Mouse (Mus musculus) limb, embryonic 14.5 days (tissue): ENCODE data around the gene Vps50. TPM values are rescaled to one million over a fixed set of nuclear protein-coding genes. Genes with fewer than 3 reads are reported as not detected.

ENCODE experiments used
- ATAC-seq: fragments of 200-750 bp; cut with Nextera tagmentation; 2 replicates; pipeline ENCODE4 v1.8.0; 2017; ENCODE audit warnings: low read depth, moderate number of reproducible peaks, moderate TSS enrichment; ENCODE audit not compliant: low FRiP score
- DNase-seq: peaks from one replicate; pipeline ENCODE4 v3.0.0-alpha.2; 2015; ENCODE audit warnings: low spot score
- H3K27ac ChIP-seq: fragments of 300-500 bp; sonication (generic); replicated peaks from 2 replicates; pipeline ENCODE4 v1.5.1; 2014; ENCODE audit warnings: low read depth, mild to moderate bottlenecking, low read length, moderate library complexity, mixed read lengths
- H3K27me3 ChIP-seq: fragments of 300-500 bp; sonication (generic); 2 replicates; pipeline ENCODE4 v1.6.1; 2014; ENCODE audit warnings: low read length, mixed read lengths; ENCODE audit not compliant: control insufficient read depth, insufficient read depth
- H3K36me3 ChIP-seq: fragments of 300-500 bp; sonication (generic); 2 replicates; pipeline ENCODE4 v1.6.1; 2014; ENCODE audit warnings: mild to moderate bottlenecking, low read length, moderate library complexity, mixed read lengths; ENCODE audit not compliant: control insufficient read depth, insufficient read depth
- H3K4me1 ChIP-seq: fragments of 300-500 bp; sonication (generic); 2 replicates; pipeline ENCODE4 v1.6.1; 2014; ENCODE audit warnings: antibody characterized with exemption, low read length, mixed read lengths; ENCODE audit not compliant: control insufficient read depth, insufficient read depth
- H3K4me2 ChIP-seq: fragments of 300-500 bp; sonication (generic); replicated peaks from 2 replicates; pipeline ENCODE4 v1.6.1; 2014; ENCODE audit warnings: low read depth, mild to moderate bottlenecking, low read length, moderate library complexity; ENCODE audit not compliant: severe bottlenecking
- H3K4me3 ChIP-seq: fragments of 300-500 bp; sonication (generic); replicated peaks from 2 replicates; pipeline ENCODE4 v1.5.1; 2014; ENCODE audit warnings: low read length
- H3K9ac ChIP-seq: fragments of 300-500 bp; sonication (generic); 2 replicates; pipeline ENCODE4 v1.6.1; 2014; ENCODE audit warnings: mild to moderate bottlenecking, low read depth, low read length, moderate library complexity; ENCODE audit not compliant: severe bottlenecking
- H3K9me3 ChIP-seq: fragments of 300-500 bp; sonication (generic); 2 replicates; pipeline ENCODE4 v1.6.1; 2016; ENCODE audit warnings: low read length; ENCODE audit not compliant: control insufficient read depth
- POLR2A ChIP-seq: fragments of 200-500 bp; IDR thresholded peaks from 2 replicates; pipeline ENCODE4 v1.8.0; 2012; ENCODE audit warnings: inconsistent platforms, mild to moderate bottlenecking, moderate library complexity, borderline replicate concordance; ENCODE audit not compliant: insufficient read depth, insufficient read length; ENCODE audit errors: extremely low read depth
- WGBS: fragments of 180-500 bp; shearing (Covaris S2); extraction: QIAGEN DNeasy Blood & Tissue Kit; methylation state at CpG from one replicate; pipeline ENCODE4 v1.1.7; 2014; 5-methylcytosine and 5-hydroxymethylcytosine counted together
- polyA plus RNA-seq, 2 experiments: library from polyadenylated mRNA; depleted of rRNA in 1 of 2; stranded (reverse) in 1 of 2; unstranded in 1 of 2; fragments of >200 nt; fragmentation: Nextera tagmentation in 1 of 2; extraction: Ambion mirVana in 1 of 2; gene quantifications; 2 replicates each; pipeline versions ENCODE4 v1.2.1 to v1.2.3; 2012 to 2014

The Vps50 gene
- polyA plus RNA-seq (2012; rRNA removed) (14.2 and 15.5 TPM in 2 replicates), polyA plus RNA-seq (2014; fragmentation: Nextera tagmentation; extraction: Ambion mirVana) (27.9 and 32.6 TPM in 2 replicates)

DNA sequence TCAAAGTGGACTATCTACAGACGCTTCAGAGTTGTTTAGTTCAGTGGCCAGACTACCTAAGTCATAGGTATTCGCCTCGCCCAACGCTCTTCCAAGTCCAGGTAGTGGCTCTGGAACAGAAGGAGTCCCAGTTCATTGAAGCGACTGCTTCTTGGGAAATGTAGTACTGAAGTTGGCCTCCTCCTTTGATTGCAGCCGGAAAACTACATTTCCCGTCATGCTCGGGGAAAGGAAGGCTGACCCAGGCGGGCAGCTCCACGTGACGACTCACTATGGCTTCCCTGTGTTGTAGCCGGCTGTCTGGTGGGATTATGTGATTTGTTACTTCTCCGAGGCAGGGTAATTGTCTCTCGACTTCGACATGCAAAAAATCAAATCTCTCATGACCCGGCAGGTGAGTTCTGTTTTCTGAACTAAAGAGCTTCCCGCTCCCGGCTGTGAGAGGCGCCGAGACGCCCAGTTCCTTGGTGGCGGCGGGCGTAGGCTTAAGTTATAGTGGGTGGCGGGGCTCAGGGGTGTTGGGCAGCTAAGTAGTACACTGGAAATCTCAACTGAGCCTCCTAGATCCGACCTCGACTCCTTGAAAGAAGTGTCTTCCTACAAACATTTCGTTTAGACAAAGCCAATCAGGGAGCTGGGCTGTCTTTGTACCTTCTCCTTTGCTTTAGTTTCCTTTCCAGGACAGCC lies at the start of gene Vps50, which contains the start of gene Hepacam2:
TSS of gene Vps50 (plus strand) at position 221 of the 687 bp plus-strand sequence.
TSS of gene Hepacam2 (minus strand) at position 137 of the 687 bp plus-strand sequence.
- H3K4me3 ChIP-seq, result peak within 1 kb of the TSS; percentile 83
- ATAC-seq (peak; percentile 100), DNase-seq (peak; percentile 94)
- no peak for TF ChIP-seq POLR2A
- no peak within 1 kb of the TSS for H3K27ac ChIP-seq
- H3K9me3 ChIP-seq, result no peaks in the 10 kb centered on the region
- peak within 1 kb of the TSS; percentile 76 for H3K4me2 ChIP-seq
- H3K36me3 ChIP-seq, result no peaks in the 10 kb centered on the region
- no peaks in the 10 kb centered on the region for H3K27me3 ChIP-seq
- under 1% methylated on average over 28 of the region's 28 CpGs for WGBS
- peak within 1 kb of the TSS; percentile 71 for H3K9ac ChIP-seq
- H3K4me1 ChIP-seq, result 0 out of 2 replicates have a peak, but pooled peaks cover 5% of the 10 kb centered on the region

DNA sequence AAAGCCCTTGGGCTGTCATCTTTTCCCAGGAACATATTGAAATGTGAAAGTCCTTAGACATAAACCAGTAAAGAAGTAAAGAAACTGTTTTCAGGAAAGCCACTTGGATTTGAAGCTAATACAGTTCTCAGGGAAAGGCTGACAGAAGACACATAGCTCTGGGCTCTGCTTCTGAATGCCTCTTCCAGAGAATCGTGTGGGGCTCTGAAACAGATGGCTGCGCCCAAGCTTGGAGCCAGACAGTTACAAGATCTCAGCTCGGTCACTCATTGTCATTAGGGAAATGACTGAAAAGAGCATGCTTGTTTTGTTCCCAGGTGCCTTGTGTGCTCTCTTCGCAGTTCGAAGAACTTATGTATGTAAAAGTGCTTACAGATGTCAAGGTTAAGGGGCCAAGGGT lies 43.8 kb upstream of the Vps50 start:
- 35% methylated on average over 5 of the region's 5 CpGs for WGBS
- H3K27ac ChIP-seq, result no peak overlapping the region
- no peak overlapping the region for H3K9ac ChIP-seq
- no peaks in the 10 kb centered on the region for H3K4me1 ChIP-seq
- H3K27me3 ChIP-seq, result no peaks in the 10 kb centered on the region
- H3K4me2 ChIP-seq, result no peak overlapping the region
- H3K36me3 ChIP-seq, result no peaks in the 10 kb centered on the region
- no peak for TF ChIP-seq POLR2A
- DNase-seq, result no peak
- H3K4me3 ChIP-seq, result no peak overlapping the region
- no peak for ATAC-seq
- no peaks in the 10 kb centered on the region for H3K9me3 ChIP-seq

DNA sequence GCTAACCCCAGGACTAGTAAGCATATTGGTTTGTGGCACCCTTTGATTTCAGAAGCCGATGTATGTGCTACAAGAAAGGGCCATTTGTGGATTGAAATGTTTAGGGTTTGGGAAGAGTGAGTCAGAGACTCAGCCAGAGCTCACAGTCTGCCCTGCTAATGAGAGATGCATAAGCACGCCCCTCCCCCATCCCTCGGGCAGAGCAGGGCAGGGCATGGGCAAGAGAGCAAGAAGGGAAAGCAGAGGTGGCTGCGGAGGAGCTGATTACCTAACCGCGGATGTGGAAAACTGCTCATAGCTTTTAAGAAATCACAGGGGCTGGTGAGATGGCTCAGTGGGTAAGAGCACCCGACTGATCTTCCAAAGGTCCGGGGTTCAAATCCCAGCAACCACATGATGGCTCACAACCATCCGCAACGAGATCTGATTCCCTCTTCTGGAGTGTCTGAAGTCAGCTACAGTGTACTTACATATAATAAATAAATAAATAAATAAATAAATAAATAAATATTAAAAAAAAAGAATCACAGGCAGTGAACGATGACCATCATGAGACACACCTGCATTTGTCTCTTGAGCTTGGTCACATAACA lies 42.1 kb upstream of the Vps50 start:
- Histone ChIP-seq H3K27ac (no peak overlapping the region), H3K4me3 (no peak overlapping the region), H3K36me3 (no peaks in the 10 kb centered on the region), H3K9me3 (no peaks in the 10 kb centered on the region), H3K27me3 (no peaks in the 10 kb centered on the region), H3K9ac (no peak overlapping the region), H3K4me2 (no peak overlapping the region), H3K4me1 (no peaks in the 10 kb centered on the region)
- TF ChIP-seq POLR2A, result no peak
- ATAC-seq, result no peak
- no peak for DNase-seq
- 59% methylated on average over 11 of the region's 11 CpGs for WGBS

DNA sequence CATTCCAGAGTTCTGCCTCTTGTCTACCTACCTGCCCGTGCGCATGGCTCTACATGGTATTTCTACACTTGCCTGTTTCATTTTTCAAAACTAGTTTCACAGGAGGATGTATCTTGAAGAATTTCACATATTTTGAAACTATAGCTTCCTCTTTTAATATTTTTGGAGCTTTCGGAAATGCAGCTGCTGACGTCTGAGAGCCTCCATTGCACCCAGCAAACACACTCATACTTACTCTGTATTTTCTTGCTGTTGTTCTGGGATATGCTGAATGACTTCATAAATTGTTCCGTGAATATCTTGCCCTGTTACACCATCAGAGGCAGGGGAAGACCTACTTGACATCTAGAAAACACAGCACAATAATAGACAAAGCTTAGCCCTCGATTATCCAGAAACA lies 35.2 kb upstream of the Vps50 start:
- WGBS, result 52% methylated on average over 6 of the region's 6 CpGs
- DNase-seq, result no peak
- ATAC-seq, result no peak
- H3K4me1 ChIP-seq, result no peaks in the 10 kb centered on the region
- H3K27me3 ChIP-seq, result no peaks in the 10 kb centered on the region
- H3K27ac ChIP-seq, result no peak overlapping the region
- no peak overlapping the region for H3K4me3 ChIP-seq
- no peak for TF ChIP-seq POLR2A
- no peak overlapping the region for H3K9ac ChIP-seq
- H3K4me2 ChIP-seq, result no peak overlapping the region
- H3K9me3 ChIP-seq, result no peaks in the 10 kb centered on the region
- H3K36me3 ChIP-seq, result no peaks in the 10 kb centered on the region

DNA sequence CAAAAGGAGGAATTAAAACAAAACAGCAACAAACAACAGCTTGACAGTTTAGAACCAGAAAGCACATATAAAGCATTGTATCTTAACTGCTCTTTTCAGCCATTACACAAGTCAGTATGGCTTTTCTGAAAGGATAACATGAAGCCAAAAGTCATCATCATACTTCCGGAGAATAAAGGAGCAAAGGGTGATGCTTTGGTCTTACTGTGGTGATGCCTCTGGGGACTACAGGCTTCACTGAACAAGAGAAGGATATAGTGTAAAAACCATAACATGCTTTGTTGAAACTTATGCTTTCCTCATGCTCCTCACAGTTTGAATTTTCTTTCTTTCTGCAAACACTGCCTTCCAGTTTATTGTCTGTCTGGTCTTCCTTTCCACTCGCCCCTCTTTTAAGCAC lies 34.6 kb upstream of the Vps50 start:
- Histone ChIP-seq H3K27me3 (no peaks in the 10 kb centered on the region), H3K36me3 (no peaks in the 10 kb centered on the region), H3K4me1 (no peaks in the 10 kb centered on the region), H3K4me2 (no peak overlapping the region), H3K9me3 (no peaks in the 10 kb centered on the region), H3K4me3 (no peak overlapping the region), H3K27ac (no peak overlapping the region), H3K9ac (no peak overlapping the region)
- DNase-seq (no peak), ATAC-seq (no peak)
- WGBS, result 81% methylated on average over 2 of the region's 2 CpGs
- TF ChIP-seq POLR2A, result no peak
